Mouse (Mus musculus): Measurements from ENCODE around the gene 3830406C13Rik. TPM values are rescaled to one million over a fixed set of nuclear protein-coding genes. Genes with fewer than 3 reads are reported as not detected.
"Not testable (repeated sequence)": the region's sequence is repeated elsewhere in the genome, so short reads cannot be mapped to it uniquely, and the experiment has no call there.

3830406C13Rik gene
- polyA plus RNA-seq (2015; fragmentation: Nextera tagmentation; extraction: Ambion mirVana) = 30.2 and 31.7 TPM in 2 replicates

- H3K9me3 ChIP-seq (replicated peaks) = no peaks in the 10 kb centered on the region
- under 1% methylated on average over 48 of the region's 48 CpGs for WGBS
- peak within 1 kb of the TSS; percentile 88 for H3K9ac ChIP-seq
- H3K36me3 ChIP-seq = peaks cover 10% of the 10 kb centered on the region
- 0 out of 2 replicates have a peak, but pooled peaks cover 14% of the 10 kb centered on the region for H3K27me3 ChIP-seq
- H3K4me2 ChIP-seq = peak within 1 kb of the TSS; percentile 73
- H3K4me3 ChIP-seq = peak within 1 kb of the TSS; percentile 87
- no peaks in the 10 kb centered on the region for H3K4me1 ChIP-seq (replicated peaks)
- H3K27ac ChIP-seq = peak within 1 kb of the TSS; percentile 97
- ATAC-seq (replicated peaks; ENCODE audit: insufficient number of reproducible peaks, insufficient read depth, low FRiP score, low read depth) = peak; percentile 95
These were observed at the start of gene 3830406C13Rik for GRCm38 (mm10) chr14:12284141-12284912. TSS of gene 3830406C13Rik (plus strand) at chr14:12284173.

GRCm38 (mm10) chr14:12243726-12244125, 40.2 kb upstream of the 3830406C13Rik start:
- WGBS = 48% methylated on average over 4 of the region's 4 CpGs
- Histone ChIP-seq H3K9me3 (replicated peaks) (no peaks in the 10 kb centered on the region), H3K4me3 (no peak overlapping the region), H3K4me1 (replicated peaks) (no peaks in the 10 kb centered on the region), H3K9ac (no peak overlapping the region), H3K36me3 (no peaks in the 10 kb centered on the region), H3K4me2 (no peak overlapping the region), H3K27ac (no peak overlapping the region), H3K27me3 (no peaks in the 10 kb centered on the region)
- ATAC-seq (replicated peaks; ENCODE audit: insufficient number of reproducible peaks, insufficient read depth, low FRiP score, low read depth) = no peak

GRCm38 (mm10) chr14:12276031-12276430, 7.9 kb upstream of the 3830406C13Rik start:
- Histone ChIP-seq H3K9me3 (replicated peaks) (no peaks in the 10 kb centered on the region), H3K4me1 (replicated peaks) (no peaks in the 10 kb centered on the region), H3K36me3 (no peaks in the 10 kb centered on the region), H3K4me3 (no peak overlapping the region), H3K4me2 (no peak overlapping the region), H3K27me3 (0 out of 2 replicates have a peak, but pooled peaks cover 8% of the 10 kb centered on the region), H3K27ac (no peak overlapping the region), H3K9ac (no peak overlapping the region)
- 54% methylated on average over 3 of the region's 3 CpGs for WGBS
- ATAC-seq (replicated peaks; ENCODE audit: insufficient number of reproducible peaks, insufficient read depth, low FRiP score, low read depth) = no peak

GRCm38 (mm10) chr14:12283641-12284040, 332 bp upstream of the 3830406C13Rik start, which contains the start of gene Gm49355:
TSS of gene Gm49355 (plus strand) at chr14:12283976.
- Histone ChIP-seq H3K4me2 (peak within 1 kb of the TSS; percentile 73), H3K27ac (peak within 1 kb of the TSS; percentile 97), H3K4me1 (replicated peaks) (no peaks in the 10 kb centered on the region), H3K4me3 (peak within 1 kb of the TSS; percentile 87), H3K36me3 (peaks cover 5% of the 10 kb centered on the region), H3K9me3 (replicated peaks) (no peaks in the 10 kb centered on the region), H3K9ac (peak within 1 kb of the TSS; percentile 88), H3K27me3 (0 out of 2 replicates have a peak, but pooled peaks cover 14% of the 10 kb centered on the region)
- 75% methylated on average over 6 of the region's 6 CpGs for WGBS
- no peak for ATAC-seq (replicated peaks; ENCODE audit: insufficient number of reproducible peaks, insufficient read depth, low FRiP score, low read depth)

GRCm38 (mm10) chr14:12289747-12290146, 5.8 kb downstream of the 3830406C13Rik start:
- H3K36me3 ChIP-seq = peaks cover 15% of the 10 kb centered on the region
- not testable (repeated sequence) for ATAC-seq (replicated peaks; ENCODE audit: insufficient number of reproducible peaks, insufficient read depth, low FRiP score, low read depth); H3K4me3 ChIP-seq; H3K9ac ChIP-seq; H3K4me2 ChIP-seq; H3K4me1 ChIP-seq (replicated peaks); H3K27ac ChIP-seq; H3K9me3 ChIP-seq (replicated peaks); H3K27me3 ChIP-seq

- H3K9me3 ChIP-seq (replicated peaks) = no peaks in the 10 kb centered on the region
- 84% methylated on average over 7 of the region's 7 CpGs for WGBS
- no peak for ATAC-seq (replicated peaks; ENCODE audit: insufficient number of reproducible peaks, insufficient read depth, low FRiP score, low read depth)
These were observed 12.4 kb downstream of the 3830406C13Rik start for GRCm38 (mm10) chr14:12296391-12296790.

GRCm38 (mm10) chr14:12299171-12299570, 15.2 kb downstream of the 3830406C13Rik start:
- Histone ChIP-seq H3K36me3 (peaks cover 6% of the 10 kb centered on the region; the same call in 1 of the 2 replicates), H3K9ac (no peak overlapping the region), H3K27me3 (no peaks in the 10 kb centered on the region), H3K9me3 (replicated peaks) (no peaks in the 10 kb centered on the region), H3K4me1 (replicated peaks) (no peaks in the 10 kb centered on the region), H3K4me3 (no peak overlapping the region), H3K27ac (no peak overlapping the region), H3K4me2 (no peak overlapping the region)
- ATAC-seq (replicated peaks; ENCODE audit: insufficient number of reproducible peaks, insufficient read depth, low FRiP score, low read depth) = no peak

More at GRCm38 (mm10) chr14:12296391-12296790, 12.4 kb downstream of the 3830406C13Rik start:
- no peak overlapping the region for H3K9ac ChIP-seq
- H3K27ac ChIP-seq = no peak overlapping the region
- peaks cover 6% of the 10 kb centered on the region; the same call in 1 of the 2 replicates for H3K36me3 ChIP-seq
- H3K27me3 ChIP-seq = no peaks in the 10 kb centered on the region
- H3K4me2 ChIP-seq = no peak overlapping the region
- H3K4me1 ChIP-seq (replicated peaks) = no peaks in the 10 kb centered on the region
- H3K4me3 ChIP-seq = no peak overlapping the region

GRCm38 (mm10) chr14:12299654-12300053, 15.7 kb downstream of the 3830406C13Rik start:
- H3K27me3 ChIP-seq = no peaks in the 10 kb centered on the region
- H3K4me1 ChIP-seq (replicated peaks) = no peaks in the 10 kb centered on the region
- H3K27ac ChIP-seq = no peak overlapping the region
- no peak overlapping the region for H3K9ac ChIP-seq
- ATAC-seq (replicated peaks; ENCODE audit: insufficient number of reproducible peaks, insufficient read depth, low FRiP score, low read depth) = no peak
- H3K4me3 ChIP-seq = no peak overlapping the region
- H3K4me2 ChIP-seq = no peak overlapping the region
- WGBS = 77% methylated on average over 6 of the region's 6 CpGs
- H3K36me3 ChIP-seq = peaks cover 6% of the 10 kb centered on the region; the same call in 1 of the 2 replicates
- H3K9me3 ChIP-seq (replicated peaks) = no peaks in the 10 kb centered on the region

GRCm38 (mm10) chr14:12300275-12300674, 16.3 kb downstream of the 3830406C13Rik start:
- H3K9me3 ChIP-seq (replicated peaks) = no peaks in the 10 kb centered on the region
- no peaks in the 10 kb centered on the region for H3K4me1 ChIP-seq (replicated peaks)
- H3K4me3 ChIP-seq = no peak overlapping the region
- peaks cover 6% of the 10 kb centered on the region; the same call in 1 of the 2 replicates for H3K36me3 ChIP-seq
- no peak overlapping the region for H3K9ac ChIP-seq
- H3K4me2 ChIP-seq = no peak overlapping the region
- no peaks in the 10 kb centered on the region for H3K27me3 ChIP-seq
- ATAC-seq (replicated peaks; ENCODE audit: insufficient number of reproducible peaks, insufficient read depth, low FRiP score, low read depth) = no peak
- WGBS = 71% methylated on average over 4 of the region's 4 CpGs
- no peak overlapping the region for H3K27ac ChIP-seq

GRCm38 (mm10) chr14:12300677-12301076, 16.7 kb downstream of the 3830406C13Rik start:
- peaks cover 6% of the 10 kb centered on the region; the same call in 1 of the 2 replicates for H3K36me3 ChIP-seq
- no peak overlapping the region for H3K27ac ChIP-seq
- H3K27me3 ChIP-seq = no peaks in the 10 kb centered on the region
- no peak overlapping the region for H3K4me2 ChIP-seq
- ATAC-seq (replicated peaks; ENCODE audit: insufficient number of reproducible peaks, insufficient read depth, low FRiP score, low read depth) = no peak
- H3K9ac ChIP-seq = no peak overlapping the region
- no peaks in the 10 kb centered on the region for H3K4me1 ChIP-seq (replicated peaks)
- no peak overlapping the region for H3K4me3 ChIP-seq
- no peaks in the 10 kb centered on the region for H3K9me3 ChIP-seq (replicated peaks)
- 70% methylated on average over 3 of the region's 3 CpGs for WGBS

- no peak overlapping the region for H3K4me3 ChIP-seq
These were observed 19.1 kb downstream of the 3830406C13Rik start for GRCm38 (mm10) chr14:12303106-12303505.

More at GRCm38 (mm10) chr14:12303106-12303505, 19.1 kb downstream of the 3830406C13Rik start:
- WGBS = 77% methylated on average over 2 of the region's 2 CpGs
- H3K9me3 ChIP-seq (replicated peaks) = no peaks in the 10 kb centered on the region
- H3K4me1 ChIP-seq (replicated peaks) = no peaks in the 10 kb centered on the region
- H3K9ac ChIP-seq = no peak overlapping the region
- H3K27ac ChIP-seq = no peak overlapping the region
- H3K4me2 ChIP-seq = no peak overlapping the region
- peaks cover 5% of the 10 kb centered on the region; the same call in 1 of the 2 replicates for H3K36me3 ChIP-seq
- H3K27me3 ChIP-seq = no peaks in the 10 kb centered on the region
- ATAC-seq (replicated peaks; ENCODE audit: insufficient number of reproducible peaks, insufficient read depth, low FRiP score, low read depth) = no peak
